Comparison of ENCODE assay signal across 8 mouse cellular contexts in genomic region chr3:145758561-145759378, GRCm38 (mm10). TPM values are rescaled to one million over a fixed set of nuclear protein-coding genes. Genes with fewer than 3 reads are reported as not detected.
DNase-seq lines count a peak whose midpoint lies in the region; ATAC-seq lines count a peak whose summit lies in the region.

Ddah1 (plus strand) TSS chr3:145758675.

- under 1% methylated on average over 97 of the region's 97 CpGs for WGBS in embryonic facial prominence, embryonic 13.5 days
- WGBS in limb, embryonic 13.5 days, result under 1% methylated on average over 97 of the region's 97 CpGs
- under 1% methylated on average over 92 of the region's 97 CpGs for WGBS in midbrain, embryonic 16.5 days

- peak within 1 kb of the TSS; percentile 81 for H3K9ac ChIP-seq in embryonic facial prominence, embryonic 13.5 days
- peak within 1 kb of the TSS; percentile 80 for H3K9ac ChIP-seq in limb, embryonic 13.5 days
- H3K9ac ChIP-seq in midbrain, embryonic 16.5 days (ENCODE audit: low read depth, low read length), result peak within 1 kb of the TSS; percentile 96

- H3K27ac ChIP-seq in embryonic facial prominence, embryonic 13.5 days, result 0 out of 2 replicates have a peak within 1 kb of the TSS, but pooled peaks have one; percentile 11
- H3K27ac ChIP-seq in limb, embryonic 13.5 days, result peak within 1 kb of the TSS; percentile 55
- H3K27ac ChIP-seq in midbrain, embryonic 16.5 days (ENCODE audit: low read length), result peak within 1 kb of the TSS; percentile 89

- H3K4me2 ChIP-seq in embryonic facial prominence, embryonic 13.5 days, result peak within 1 kb of the TSS; percentile 99
- peak within 1 kb of the TSS; percentile 99 for H3K4me2 ChIP-seq in limb, embryonic 13.5 days (replicated peaks)
- H3K4me2 ChIP-seq in midbrain, embryonic 16.5 days (ENCODE audit: low read length), result peak within 1 kb of the TSS; percentile 95

- peaks cover 12% of the 10 kb centered on the region; the same call in 1 of the 2 replicates for H3K9me3 ChIP-seq in megakaryocyte, embryonic 14.5 days
- H3K9me3 ChIP-seq in embryonic facial prominence, embryonic 13.5 days, result no peaks in the 10 kb centered on the region
- H3K9me3 ChIP-seq in limb, embryonic 13.5 days, result no peaks in the 10 kb centered on the region
- H3K9me3 ChIP-seq in midbrain, embryonic 16.5 days (replicated peaks; ENCODE audit: control insufficient read depth, low read length, poor library complexity, severe bottlenecking), result no peaks in the 10 kb centered on the region

- no peaks in the 10 kb centered on the region for H3K36me3 ChIP-seq in megakaryocyte, embryonic 14.5 days (replicated peaks; ENCODE audit: low read length)
- H3K36me3 ChIP-seq in embryonic facial prominence, embryonic 13.5 days, result no peaks in the 10 kb centered on the region
- no peaks in the 10 kb centered on the region for H3K36me3 ChIP-seq in limb, embryonic 13.5 days
- no peaks in the 10 kb centered on the region for H3K36me3 ChIP-seq in midbrain, embryonic 16.5 days (ENCODE audit: control insufficient read depth, insufficient read depth, low read length)

- DNase-seq in heart, adult 8-10 months (ENCODE audit: low spot score), result peak; percentile 36
- peak; percentile 74 for DNase-seq in kidney, adult 9 months
- peak; percentile 63 for DNase-seq in testis, postnatal 14 days (ENCODE audit: low spot score)

- H3K4me1 ChIP-seq in megakaryocyte, embryonic 14.5 days, result peaks cover 12% of the 10 kb centered on the region
- peaks cover 17% of the 10 kb centered on the region for H3K4me1 ChIP-seq in embryonic facial prominence, embryonic 13.5 days
- peaks cover 22% of the 10 kb centered on the region for H3K4me1 ChIP-seq in limb, embryonic 13.5 days
- peaks cover 22% of the 10 kb centered on the region for H3K4me1 ChIP-seq in midbrain, embryonic 16.5 days (ENCODE audit: control insufficient read depth, insufficient read depth, low read length)

- ATAC-seq in megakaryocyte, adult 5-6 weeks (ENCODE audit: poor library complexity, severe bottlenecking), result no peak
- peak; percentile 68 for ATAC-seq in embryonic facial prominence, embryonic 13.5 days (ENCODE audit: insufficient number of reproducible peaks, insufficient read depth, low FRiP score, low TSS enrichment, low read depth)
- peak; percentile 83 for ATAC-seq in limb, embryonic 13.5 days (ENCODE audit: low FRiP score, low read depth)
- peak; percentile 94 for ATAC-seq in midbrain, embryonic 16.5 days

- peak within 1 kb of the TSS; percentile 89 for H3K4me3 ChIP-seq in megakaryocyte, embryonic 14.5 days (replicated peaks)
- H3K4me3 ChIP-seq in embryonic facial prominence, embryonic 13.5 days, result peak within 1 kb of the TSS; percentile 71
- H3K4me3 ChIP-seq in limb, embryonic 13.5 days, result peak within 1 kb of the TSS; percentile 67
- H3K4me3 ChIP-seq in midbrain, embryonic 16.5 days (ENCODE audit: low read depth, low read length), result peak within 1 kb of the TSS; percentile 91

- peaks cover 57% of the 10 kb centered on the region for H3K27me3 ChIP-seq in megakaryocyte, embryonic 14.5 days (replicated peaks)
- peaks cover 46% of the 10 kb centered on the region for H3K27me3 ChIP-seq in embryonic facial prominence, embryonic 13.5 days
- H3K27me3 ChIP-seq in limb, embryonic 13.5 days, result peaks cover 48% of the 10 kb centered on the region
- no peaks in the 10 kb centered on the region for H3K27me3 ChIP-seq in midbrain, embryonic 16.5 days (ENCODE audit: control insufficient read depth, insufficient read depth, low read depth, low read length)

RNA-seq across cellular contexts. Expression of gene Ddah1, which starts in this region (rescaled TPM):
- not detected in 2 replicates for polyA plus RNA-seq in megakaryocyte, embryonic 14.5 days (2012; ENCODE audit: insufficient read depth, low replicate concordance)
- not detected in 2 replicates for total RNA-seq in megakaryocyte, adult 5-6 weeks (2015)
- total RNA-seq in megakaryocyte, adult 5-6 weeks (2017), result not detected in 2 replicates
- polyA plus RNA-seq in embryonic facial prominence, embryonic 13.5 days (2015; fragmentation: Nextera tagmentation; extraction: Ambion mirVana), result 29.8 and 39.4 TPM in 2 replicates
- total RNA-seq in heart, adult 8-10 months (2022), result 1 to 10 TPM; 6.3 to 9.3 (median 7.5) TPM
- 49.7 and 55.7 TPM in 2 replicates for polyA plus RNA-seq in limb, embryonic 13.5 days (2015; fragmentation: Nextera tagmentation; extraction: Ambion mirVana)
- 151 and 166 TPM in 2 replicates for polyA plus RNA-seq in midbrain, embryonic 16.5 days (2015; fragmentation: Nextera tagmentation; extraction: Ambion mirVana)

Comparison
In these comparisons a context has a peak if more than half of its experiments do, and no peak if none do; other contexts are left out.
1. RNA of gene Ddah1 (total RNA-seq): 6.3 to 9.3 TPM in heart, adult 8-10 months; not detected in megakaryocyte, adult 5-6 weeks; every median in the first group is over 4 times any median in the second.
2. RNA of gene Ddah1 (polyA plus RNA-seq): 151 to 166 TPM in midbrain, embryonic 16.5 days, 49.7 to 55.7 TPM in limb, embryonic 13.5 days and 29.8 to 39.4 TPM in embryonic facial prominence, embryonic 13.5 days; not detected in megakaryocyte, embryonic 14.5 days; every median in the first group is over 10 times any median in the second.
3. H3K27ac ChIP-seq: peak in every context shown above with its lines; median percentile 89 in midbrain, embryonic 16.5 days; 55 in limb, embryonic 13.5 days; 11 in embryonic facial prominence, embryonic 13.5 days.
4. Peak in every context shown above with its lines, with median percentiles within 50 percentile points of each other: H3K4me3 ChIP-seq, H3K4me2 ChIP-seq, H3K9ac ChIP-seq and DNase-seq.